Mouse (Mus musculus) regulatory T cell (primary cell): Measurements from ENCODE around the gene Thap3.

Experiments used
- in situ Hi-C: fragments of 300-600 bp; cut with MboI, MseI; formaldehyde crosslinking; loops from one replicate; pipeline ENCODE4 v1.15.1; 2025; ENCODE audit warnings: high pct_unique_total_duplicates

The Thap3 gene

DNA sequence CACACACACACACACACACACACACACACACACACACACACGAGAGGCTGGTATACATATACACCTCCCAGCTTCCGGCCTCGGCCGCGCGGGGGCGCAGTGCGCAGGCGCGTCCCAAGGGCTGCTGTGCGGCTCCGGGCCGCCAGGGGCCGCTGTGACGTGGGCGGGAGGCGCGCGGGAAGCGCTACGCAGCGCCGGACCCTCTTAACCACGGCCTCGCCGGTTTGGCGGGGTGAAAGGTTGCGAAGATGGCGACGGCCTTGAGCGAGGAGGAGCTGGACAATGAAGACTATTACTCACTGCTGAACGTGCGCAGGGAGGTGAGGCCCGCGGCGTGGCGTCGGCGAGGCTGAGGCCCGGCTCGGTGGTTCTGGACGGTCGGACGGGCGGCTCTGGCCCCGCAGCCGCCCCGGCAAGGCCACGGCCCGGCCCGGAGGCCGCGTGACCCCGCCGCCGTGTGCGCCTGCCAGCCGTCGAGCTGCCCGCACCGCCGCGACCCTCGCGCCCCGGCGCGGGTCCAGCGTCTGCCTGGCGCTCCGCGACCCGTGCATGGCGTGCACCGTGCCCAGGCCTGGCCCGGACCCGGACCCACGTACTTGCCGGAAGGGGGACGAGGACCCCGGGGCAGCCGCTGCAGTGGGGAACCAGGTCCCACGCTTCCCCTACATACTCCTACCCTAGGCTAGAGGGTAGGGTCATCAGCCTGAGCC lies 55.1 kb downstream of the Thap3 start, which contains the start of gene Dnajc11:
Dnajc11 (plus strand) TSS at position 187 of the 710 bp plus-strand sequence.
- in situ Hi-C loops: no loop called here
